Mouse (Mus musculus) hindbrain, embryonic 13.5 days (tissue): Measurements from ENCODE around the gene Phox2a. TPM values are rescaled to one million over a fixed set of nuclear protein-coding genes. Genes with fewer than 3 reads are reported as not detected.

Source experiments
- ATAC-seq: fragments of 200-750 bp; cut with Nextera tagmentation; 2 replicates; pipeline ENCODE4 v1.8.0; 2017; ENCODE audit warnings: moderate TSS enrichment; ENCODE audit not compliant: low FRiP score
- H3K27ac ChIP-seq: fragments of 300-500 bp; sonication (generic); 2 replicates; pipeline ENCODE4 v1.5.1; 2015; ENCODE audit warnings: inconsistent platforms, mild to moderate bottlenecking, moderate library complexity
- H3K27me3 ChIP-seq: fragments of 300-500 bp; sonication (generic); 2 replicates; pipeline ENCODE4 v1.6.1; 2015; ENCODE audit warnings: mild to moderate bottlenecking, inconsistent platforms
- H3K36me3 ChIP-seq: fragments of 300-500 bp; sonication (generic); 2 replicates; pipeline ENCODE4 v1.6.1; 2015; ENCODE audit warnings: mild to moderate bottlenecking, inconsistent platforms
- H3K4me1 ChIP-seq: fragments of 300-500 bp; sonication (generic); replicated peaks from 2 replicates; pipeline ENCODE4 v1.6.1; 2015; ENCODE audit warnings: inconsistent platforms
- H3K4me2 ChIP-seq: fragments of 300-500 bp; sonication (generic); 2 replicates; pipeline ENCODE4 v1.6.1; 2015; ENCODE audit warnings: inconsistent platforms, mild to moderate bottlenecking, moderate library complexity
- H3K4me3 ChIP-seq: fragments of 300-500 bp; sonication (generic); 2 replicates; pipeline ENCODE4 v1.5.1; 2015; ENCODE audit warnings: mild to moderate bottlenecking, inconsistent platforms
- H3K9ac ChIP-seq: fragments of 300-500 bp; sonication (generic); 2 replicates; pipeline ENCODE4 v1.6.1; 2015; ENCODE audit warnings: mild to moderate bottlenecking, inconsistent platforms
- H3K9me3 ChIP-seq: fragments of 300-500 bp; sonication (generic); 2 replicates; pipeline ENCODE4 v1.6.1; 2016; ENCODE audit warnings: inconsistent platforms
- WGBS: fragments of 180-500 bp; shearing (Covaris S2); methylation state at CpG from one replicate; pipeline ENCODE4 v1.1.7; 2015; 5-methylcytosine and 5-hydroxymethylcytosine counted together
- polyA plus RNA-seq: library from polyadenylated mRNA; unstranded; fragments of >200 nt; fragmentation: Nextera tagmentation; extraction: Ambion mirVana; gene quantifications from 2 replicates; pipeline ENCODE4 v1.2.1, GENCODE M21; 2015

Gene Phox2a
- polyA plus RNA-seq, 1 experiment from 2014 or later: 2.4 TPM

GRCm38 (mm10) chr7:101831437-101831836 lies 13.3 kb downstream of the Phox2a start:
- no peak for ATAC-seq
- WGBS: 94% methylated on average over 8 of the region's 8 CpGs
- peaks cover 59% of the 10 kb centered on the region for H3K36me3 ChIP-seq
- H3K27ac ChIP-seq: no peak overlapping the region
- no peak overlapping the region for H3K4me2 ChIP-seq
- no peaks in the 10 kb centered on the region for H3K9me3 ChIP-seq
- peaks cover 30% of the 10 kb centered on the region for H3K4me1 ChIP-seq
- H3K4me3 ChIP-seq: no peak overlapping the region
- peaks cover under 1% of the 10 kb centered on the region; the same call in 1 of the 2 replicates for H3K27me3 ChIP-seq
- H3K9ac ChIP-seq: no peak overlapping the region

- no peak overlapping the region for H3K27ac ChIP-seq
- peaks cover 51% of the 10 kb centered on the region for H3K36me3 ChIP-seq
- H3K9me3 ChIP-seq: no peaks in the 10 kb centered on the region
- WGBS: 96% methylated on average over 4 of the region's 4 CpGs
- no peak for ATAC-seq
- H3K4me1 ChIP-seq: peaks cover 39% of the 10 kb centered on the region
- no peak overlapping the region for H3K4me3 ChIP-seq
- peaks cover 9% of the 10 kb centered on the region; the same call in 1 of the 2 replicates for H3K27me3 ChIP-seq
- H3K9ac ChIP-seq: no peak overlapping the region
- no peak overlapping the region for H3K4me2 ChIP-seq
Observed at GRCm38 (mm10) chr7:101832372-101832771, 14.3 kb downstream of the Phox2a start.

- Histone ChIP-seq H3K4me3 (no peak overlapping the region), H3K9me3 (no peaks in the 10 kb centered on the region), H3K4me2 (no peak overlapping the region), H3K27ac (no peak overlapping the region), H3K9ac (no peak overlapping the region), H3K4me1 (peaks cover 44% of the 10 kb centered on the region), H3K36me3 (peaks cover 41% of the 10 kb centered on the region), H3K27me3 (peaks cover 13% of the 10 kb centered on the region; the same call in 1 of the 2 replicates)
- WGBS: 70% methylated on average over 5 of the region's 5 CpGs
- ATAC-seq: no peak
Observed at GRCm38 (mm10) chr7:101833352-101833751, 15.2 kb downstream of the Phox2a start.

- Histone ChIP-seq H3K4me2 (no peak overlapping the region), H3K4me3 (no peak overlapping the region), H3K9ac (peak overlapping the region; percentile 30; the same call in 1 of the 2 replicates), H3K4me1 (peaks cover 47% of the 10 kb centered on the region), H3K36me3 (peaks cover 34% of the 10 kb centered on the region), H3K9me3 (no peaks in the 10 kb centered on the region), H3K27ac (no peak overlapping the region), H3K27me3 (peaks cover 19% of the 10 kb centered on the region; the same call in 1 of the 2 replicates)
- no peak for ATAC-seq
- WGBS: 52% methylated on average over 3 of the region's 3 CpGs
Observed at GRCm38 (mm10) chr7:101833916-101834584, 15.9 kb downstream of the Phox2a start.

- 62% methylated on average over 3 of the region's 3 CpGs for WGBS
- no peaks in the 10 kb centered on the region for H3K9me3 ChIP-seq
Observed at GRCm38 (mm10) chr7:101834903-101835302, 16.8 kb downstream of the Phox2a start.

GRCm38 (mm10) chr7:101835457-101836109 lies 17.5 kb downstream of the Phox2a start:
- peaks cover 47% of the 10 kb centered on the region for H3K4me1 ChIP-seq
- H3K27ac ChIP-seq: peak overlapping the region; percentile 89; the same call in 1 of the 2 replicates
- H3K27me3 ChIP-seq: peaks cover 20% of the 10 kb centered on the region; the same call in 1 of the 2 replicates
- ATAC-seq: no peak
- no peaks in the 10 kb centered on the region for H3K9me3 ChIP-seq
- 45% methylated on average over 5 of the region's 5 CpGs for WGBS
- peak overlapping the region; percentile 96 for H3K4me2 ChIP-seq
- peak overlapping the region; percentile 64 for H3K4me3 ChIP-seq
- peaks cover 20% of the 10 kb centered on the region for H3K36me3 ChIP-seq
- peak overlapping the region; percentile 85; the same call in 1 of the 2 replicates for H3K9ac ChIP-seq

More at GRCm38 (mm10) chr7:101834903-101835302, 16.8 kb downstream of the Phox2a start:
- Histone ChIP-seq H3K27me3 (peaks cover 20% of the 10 kb centered on the region; the same call in 1 of the 2 replicates), H3K4me2 (peak overlapping the region; percentile 96; the same call in 1 of the 2 replicates), H3K27ac (no peak overlapping the region), H3K4me3 (no peak overlapping the region), H3K9ac (no peak overlapping the region), H3K36me3 (peaks cover 26% of the 10 kb centered on the region), H3K4me1 (peaks cover 47% of the 10 kb centered on the region)
- no peak for ATAC-seq

GRCm38 (mm10) chr7:101836271-101837153 lies 18.4 kb downstream of the Phox2a start:
- 1% methylated on average over 63 of the region's 63 CpGs for WGBS
- no peaks in the 10 kb centered on the region for H3K9me3 ChIP-seq
- H3K27ac ChIP-seq: peak overlapping the region; percentile 89
- H3K4me2 ChIP-seq: peak overlapping the region; percentile 96
- peak overlapping the region; percentile 85 for H3K9ac ChIP-seq
- peak; percentile 52 for ATAC-seq
- H3K4me1 ChIP-seq: peaks cover 47% of the 10 kb centered on the region
- peak overlapping the region; percentile 64 for H3K4me3 ChIP-seq
- H3K27me3 ChIP-seq: peaks cover 20% of the 10 kb centered on the region; the same call in 1 of the 2 replicates
- H3K36me3 ChIP-seq: peaks cover 10% of the 10 kb centered on the region

- Histone ChIP-seq H3K9me3 (no peaks in the 10 kb centered on the region), H3K27ac (peak overlapping the region; percentile 89), H3K9ac (peak overlapping the region; percentile 85), H3K4me2 (peak overlapping the region; percentile 96), H3K4me3 (peak overlapping the region; percentile 64), H3K36me3 (peaks cover 4% of the 10 kb centered on the region; the same call in 1 of the 2 replicates), H3K27me3 (peaks cover 20% of the 10 kb centered on the region; the same call in 1 of the 2 replicates), H3K4me1 (peaks cover 47% of the 10 kb centered on the region)
- WGBS: under 1% methylated on average over 20 of the region's 20 CpGs
- peak; percentile 9; the same call in 1 of the 2 replicates for ATAC-seq
Observed at GRCm38 (mm10) chr7:101837154-101837605, 19.1 kb downstream of the Phox2a start.

- Histone ChIP-seq H3K4me1 (peaks cover 47% of the 10 kb centered on the region), H3K4me2 (peak within 1 kb of the TSS; percentile 96), H3K9me3 (no peaks in the 10 kb centered on the region), H3K9ac (peak within 1 kb of the TSS; percentile 85), H3K27ac (peak within 1 kb of the TSS; percentile 89), H3K4me3 (peak within 1 kb of the TSS; percentile 64), H3K27me3 (peaks cover 20% of the 10 kb centered on the region; the same call in 1 of the 2 replicates), H3K36me3 (no peaks in the 10 kb centered on the region)
- peak; percentile 67 for ATAC-seq
- under 1% methylated on average over 64 of the region's 64 CpGs for WGBS
Observed at GRCm38 (mm10) chr7:101837606-101838471, 19.7 kb downstream of the Phox2a start, which contains the start of gene Inppl1. Inppl1 (minus strand) TSS chr7:101838229.

- no peak overlapping the region for H3K9ac ChIP-seq
- ATAC-seq: no peak
- 84% methylated on average over 6 of the region's 6 CpGs for WGBS
- no peak overlapping the region for H3K4me3 ChIP-seq
- H3K4me1 ChIP-seq: no peaks in the 10 kb centered on the region
- no peaks in the 10 kb centered on the region for H3K9me3 ChIP-seq
- H3K4me2 ChIP-seq: no peak overlapping the region
- H3K27me3 ChIP-seq: no peaks in the 10 kb centered on the region
- no peaks in the 10 kb centered on the region for H3K36me3 ChIP-seq
- H3K27ac ChIP-seq: no peak overlapping the region
Observed at GRCm38 (mm10) chr7:101844186-101844585, 26.1 kb downstream of the Phox2a start.

- H3K9me3 ChIP-seq: no peaks in the 10 kb centered on the region
- H3K4me1 ChIP-seq: no peaks in the 10 kb centered on the region
- ATAC-seq: no peak
- H3K27me3 ChIP-seq: no peaks in the 10 kb centered on the region
- H3K4me3 ChIP-seq: no peak overlapping the region
- H3K27ac ChIP-seq: no peak overlapping the region
- no peak overlapping the region for H3K4me2 ChIP-seq
- WGBS: 97% methylated on average over 1 of the region's 1 CpGs
- no peaks in the 10 kb centered on the region for H3K36me3 ChIP-seq
- H3K9ac ChIP-seq: no peak overlapping the region
Observed at GRCm38 (mm10) chr7:101847934-101848333, 29.8 kb downstream of the Phox2a start.
